Mouse (Mus musculus): ENCODE measurements around the gene Ptchd4.

Gene Ptchd4

DNA sequence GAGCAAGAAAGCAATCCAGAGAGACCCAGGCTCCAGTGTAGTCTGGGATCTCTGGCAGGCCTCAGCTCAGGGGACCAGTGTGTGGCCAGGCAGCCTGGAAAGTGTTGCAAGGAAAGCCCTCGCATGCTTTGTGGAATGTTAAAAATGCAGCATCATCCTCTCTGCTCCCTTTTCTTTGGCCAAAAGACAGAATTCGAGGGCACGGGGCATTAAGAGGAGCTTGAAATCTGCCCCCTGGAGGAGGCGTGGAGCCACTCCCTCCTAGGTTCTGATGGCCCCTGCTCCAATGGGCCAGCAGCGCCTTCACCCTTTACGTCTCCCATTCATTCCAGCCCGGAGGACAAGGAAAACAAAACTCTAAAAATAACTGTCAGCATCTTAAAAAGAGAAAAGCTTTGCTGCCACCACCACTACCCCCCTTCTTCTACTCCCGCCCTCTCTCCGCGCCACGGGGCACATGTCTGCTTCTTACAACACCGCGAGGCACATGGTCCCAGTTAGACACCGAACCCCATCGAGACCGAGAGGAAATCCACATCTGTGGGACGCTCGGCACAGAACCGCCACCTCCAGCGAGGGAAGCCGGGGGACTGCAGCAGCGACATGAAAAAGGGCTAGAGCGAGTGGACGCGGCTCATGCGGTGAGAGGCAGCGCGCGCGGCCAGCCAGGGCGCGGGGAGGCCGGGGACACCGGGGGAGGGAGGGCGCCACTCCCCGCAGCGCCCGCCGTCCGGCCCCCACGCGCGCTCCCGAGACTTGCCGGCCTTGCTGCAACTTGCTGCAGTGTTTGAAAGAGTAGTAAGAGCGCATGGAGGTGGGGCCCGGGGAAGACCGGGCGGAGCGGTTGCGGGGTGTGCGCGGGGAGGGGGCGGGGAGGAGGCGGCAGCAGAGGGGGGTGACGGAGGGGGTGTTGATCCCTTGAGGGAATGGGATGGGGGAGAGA lies at the start of gene Ptchd4:
Gene Ptchd4 (plus strand): TSS at position 279 of the 943 bp plus-strand sequence.
- peak; percentile 21 to 59 for DNase-seq (ENCODE audit: low spot score in 2 of 2)

DNA sequence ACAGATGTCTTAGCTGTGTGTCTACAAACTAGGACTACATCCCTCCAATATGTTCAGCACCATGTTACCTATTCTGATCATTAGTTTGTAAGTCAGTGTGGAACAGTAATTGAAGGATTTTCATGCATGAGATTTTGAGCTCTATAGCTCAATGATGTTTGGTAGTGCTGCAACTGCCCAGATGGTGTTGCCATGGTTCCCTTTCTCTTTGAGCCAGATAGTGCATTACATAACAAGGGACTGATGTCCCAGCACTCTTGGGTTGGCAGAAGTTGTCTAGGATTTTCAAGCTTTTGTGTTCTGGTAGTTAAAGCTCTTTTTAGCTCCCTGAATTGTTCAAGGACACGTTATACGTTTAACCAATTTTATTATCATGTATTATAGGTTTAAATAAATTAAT lies 38.9 kb upstream of the Ptchd4 start:
- DNase-seq (ENCODE audit: low spot score in 2 of 2) = no peak

DNA sequence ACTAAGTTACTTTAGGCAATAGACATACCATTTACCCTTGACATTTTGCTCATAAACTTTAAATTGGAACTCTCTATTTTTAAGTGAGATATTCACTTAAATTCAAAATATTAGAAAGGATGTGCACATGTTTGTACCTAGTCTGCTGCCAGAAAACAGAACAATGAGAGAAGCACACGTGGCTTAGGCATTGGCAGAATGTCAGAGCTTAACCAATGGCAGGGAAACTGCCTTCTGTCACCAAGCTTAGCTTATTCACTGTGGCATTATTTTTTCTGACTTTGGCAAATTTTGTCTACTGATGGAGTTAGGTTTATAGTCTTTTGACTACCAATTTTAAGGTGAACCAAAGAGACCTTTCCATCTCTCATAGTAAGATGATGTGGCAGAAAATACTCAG lies 31.4 kb upstream of the Ptchd4 start:
- DNase-seq (ENCODE audit: low spot score in 2 of 2) = no peak

DNA sequence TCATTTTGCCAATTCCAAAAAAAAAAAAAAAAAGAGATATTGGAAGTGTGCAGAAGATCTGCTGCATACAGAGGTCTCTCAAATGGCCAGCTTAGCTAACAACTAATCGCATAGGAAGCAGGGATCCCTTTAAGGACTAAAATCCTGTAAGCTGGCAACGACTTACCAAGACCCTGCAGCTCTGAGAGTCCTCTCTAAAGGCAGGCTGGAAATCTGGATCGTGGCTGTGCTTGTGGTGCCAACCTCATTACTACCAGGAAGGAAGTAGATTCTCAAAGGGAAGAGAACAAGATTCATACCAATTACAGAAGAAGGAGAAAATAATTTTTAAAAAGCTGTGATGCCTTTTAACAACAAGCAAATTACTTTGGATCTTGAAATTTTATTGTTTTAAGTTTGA lies 29.5 kb upstream of the Ptchd4 start:
- DNase-seq (ENCODE audit: low spot score in 2 of 2) = no peak

DNA sequence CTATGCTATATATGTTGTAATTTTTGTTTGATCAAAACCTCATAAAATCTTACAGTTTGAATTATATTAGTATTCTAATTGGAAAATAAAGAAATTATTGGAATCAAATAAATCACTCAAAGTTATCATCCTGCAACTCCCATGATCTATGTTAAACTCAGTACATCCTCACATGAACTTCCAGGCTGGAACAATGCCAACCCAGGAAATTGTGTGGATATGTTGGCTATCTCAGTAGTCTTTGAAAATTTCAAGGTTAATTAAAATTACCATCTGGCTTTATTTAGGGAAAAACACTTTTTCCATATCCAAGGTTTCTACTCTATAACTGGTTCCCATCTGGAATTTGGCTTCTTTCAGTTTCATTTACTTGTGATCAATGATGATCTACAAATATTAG lies 25.4 kb upstream of the Ptchd4 start:
- no peak for DNase-seq (ENCODE audit: low spot score in 2 of 2)

DNA sequence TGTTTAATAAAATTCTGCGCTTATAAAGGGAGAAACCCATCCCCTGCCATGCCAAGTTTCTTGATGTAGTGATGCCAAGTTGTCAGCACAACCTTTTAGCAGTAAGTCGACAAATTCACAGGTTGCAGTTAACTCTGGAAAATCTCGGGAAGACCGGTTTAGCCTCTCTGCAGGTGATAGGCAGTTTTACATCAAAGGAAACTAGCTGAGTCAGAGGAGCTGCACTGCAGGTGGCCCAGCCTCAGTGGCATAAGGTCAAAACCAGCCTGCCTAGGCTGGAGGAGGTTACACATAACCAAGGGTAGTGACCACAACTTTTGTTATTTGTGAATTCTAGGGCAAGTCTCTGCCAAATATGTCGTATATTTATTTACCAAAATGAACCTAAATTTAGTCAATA lies 24.0 kb upstream of the Ptchd4 start:
- no peak for DNase-seq (ENCODE audit: low spot score in 2 of 2)

DNA sequence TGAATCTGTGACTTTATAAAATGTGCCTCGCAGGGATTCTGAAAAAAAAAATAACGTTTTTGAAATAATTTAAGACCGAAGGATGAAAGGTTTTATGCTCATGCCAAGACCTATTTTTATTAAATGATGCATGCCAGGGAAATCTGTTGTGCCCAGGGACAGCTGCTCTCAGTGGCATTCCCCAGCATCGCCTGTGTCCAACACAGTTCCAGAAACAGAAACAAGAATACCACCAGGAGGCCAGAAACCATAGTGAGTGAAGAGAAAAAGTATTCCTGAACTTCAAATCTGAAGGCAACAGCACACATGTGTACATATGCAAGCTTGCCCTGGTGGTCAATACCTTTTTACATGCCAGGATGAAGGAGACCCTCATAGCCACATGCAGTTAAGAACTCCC lies 17.8 kb upstream of the Ptchd4 start:
- DNase-seq (ENCODE audit: low spot score in 2 of 2) = no peak

DNA sequence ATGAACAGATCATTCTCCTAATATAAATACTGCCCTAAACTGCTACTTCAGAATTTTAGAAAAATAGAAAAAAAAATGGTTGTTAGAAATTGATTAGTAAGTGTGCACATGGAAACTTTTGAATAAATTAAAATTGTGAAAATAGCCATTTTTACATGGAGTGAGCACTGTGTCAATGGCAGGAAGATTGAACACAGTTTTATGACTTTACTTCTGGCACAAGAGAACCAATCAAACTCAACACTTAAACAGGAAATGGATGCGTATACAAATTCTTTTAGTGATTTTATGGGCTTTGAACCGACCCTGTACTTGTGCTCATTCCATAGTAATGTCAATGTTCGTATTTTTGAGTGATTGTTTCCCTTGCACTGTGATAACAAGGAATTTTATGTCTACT lies 16.1 kb upstream of the Ptchd4 start:
- DNase-seq (ENCODE audit: low spot score in 2 of 2) = no peak

DNA sequence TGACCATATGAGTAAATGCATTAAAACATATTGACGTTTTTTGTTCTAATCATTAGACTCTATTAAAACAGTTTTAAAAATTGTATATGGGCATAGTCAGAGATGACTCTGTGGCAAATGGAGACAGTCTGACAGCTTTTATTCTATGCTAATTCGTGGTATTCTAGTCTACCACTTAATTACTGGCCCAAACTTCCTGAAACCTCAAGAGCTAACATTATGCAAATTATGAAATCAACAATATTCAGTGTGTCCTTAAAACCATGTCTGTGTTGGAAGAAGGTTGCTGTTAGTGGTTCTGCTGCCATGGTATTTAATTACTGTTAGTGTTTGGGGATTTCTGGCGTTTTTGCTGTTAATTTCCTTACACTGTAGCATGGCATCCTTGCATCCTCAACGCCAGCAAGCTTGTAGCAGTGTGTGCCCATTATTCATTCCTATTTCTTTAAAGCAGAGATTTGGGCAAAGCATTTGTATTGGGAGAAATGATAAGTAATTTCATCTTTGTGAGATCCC lies 12.6 kb upstream of the Ptchd4 start:
- DNase-seq (ENCODE audit: low spot score in 2 of 2) = no peak

DNA sequence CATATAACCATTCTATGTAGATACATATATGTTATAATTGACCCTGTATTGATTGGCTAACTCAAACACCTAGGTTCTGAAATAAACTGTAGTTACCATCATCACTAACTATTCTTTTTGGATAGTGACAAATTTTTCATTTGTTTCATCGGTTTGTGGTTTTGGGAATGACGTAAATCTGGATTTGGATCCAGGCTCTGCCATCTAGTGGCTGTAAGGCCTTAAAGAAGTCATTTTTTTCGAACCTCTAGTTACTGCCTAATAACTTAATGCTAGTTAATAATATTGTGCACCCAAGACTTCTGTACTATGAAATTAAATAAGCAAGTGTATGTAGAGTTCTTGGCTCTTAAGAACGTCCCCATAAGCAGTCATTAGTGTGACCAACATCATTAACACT lies 11.5 kb upstream of the Ptchd4 start:
- no peak for DNase-seq (ENCODE audit: low spot score in 2 of 2)

DNA sequence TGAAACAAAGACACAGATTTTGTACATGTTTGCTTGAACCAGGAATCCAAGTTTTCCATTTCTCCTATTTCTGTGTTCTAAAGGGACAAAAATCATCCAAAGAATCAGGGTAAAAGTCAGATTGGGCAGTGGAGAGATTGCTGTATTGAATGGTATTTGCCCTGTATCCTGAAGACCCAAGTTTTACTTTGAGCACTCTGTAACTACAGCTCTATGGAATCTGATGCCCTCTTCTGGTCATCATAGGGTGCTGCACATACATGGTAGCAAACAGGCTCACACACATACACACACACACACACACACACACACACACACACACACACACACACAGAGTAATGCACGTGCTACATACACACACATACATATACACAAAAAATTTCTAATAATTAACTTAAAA lies 8.7 kb upstream of the Ptchd4 start:
- DNase-seq (ENCODE audit: low spot score in 2 of 2) = no peak

DNA sequence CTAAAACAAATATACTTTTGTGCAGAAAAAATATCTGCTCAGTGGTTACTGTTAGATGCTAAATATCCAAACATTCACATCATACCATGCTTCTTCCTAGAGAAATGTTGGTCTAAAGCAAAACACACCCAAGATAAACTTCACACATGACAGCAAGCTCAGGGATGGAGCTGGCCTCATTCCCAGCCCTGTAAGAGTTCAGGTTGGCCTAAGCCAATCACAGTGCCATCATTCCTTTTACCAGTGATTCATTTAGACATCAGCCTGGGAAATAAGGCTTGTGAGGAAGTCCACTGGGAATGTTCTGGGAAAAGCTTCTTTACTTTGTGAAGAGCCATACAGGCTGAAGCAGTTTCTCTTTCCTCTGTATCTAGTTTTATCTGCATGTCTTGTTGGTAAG lies 5.6 kb upstream of the Ptchd4 start:
- no peak for DNase-seq (ENCODE audit: low spot score in 2 of 2)

DNA sequence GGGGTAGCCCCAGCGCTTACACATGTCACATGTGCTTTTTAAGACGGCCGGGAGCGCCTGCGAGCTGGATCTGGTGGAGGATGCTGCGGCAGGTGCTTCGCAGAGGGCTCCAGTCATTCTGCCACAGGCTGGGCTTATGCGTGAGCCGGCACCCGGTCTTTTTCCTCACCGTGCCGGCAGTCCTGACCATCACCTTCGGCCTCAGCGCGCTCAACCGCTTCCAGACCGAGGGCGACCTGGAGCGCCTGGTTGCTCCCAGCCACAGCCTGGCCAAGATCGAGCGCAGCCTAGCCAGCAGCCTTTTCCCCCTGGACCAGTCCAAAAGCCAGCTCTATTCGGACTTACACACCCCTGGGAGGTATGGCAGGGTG lies 850 bp downstream of the Ptchd4 start:
- no peak for DNase-seq (ENCODE audit: low spot score in 2 of 2)

DNA sequence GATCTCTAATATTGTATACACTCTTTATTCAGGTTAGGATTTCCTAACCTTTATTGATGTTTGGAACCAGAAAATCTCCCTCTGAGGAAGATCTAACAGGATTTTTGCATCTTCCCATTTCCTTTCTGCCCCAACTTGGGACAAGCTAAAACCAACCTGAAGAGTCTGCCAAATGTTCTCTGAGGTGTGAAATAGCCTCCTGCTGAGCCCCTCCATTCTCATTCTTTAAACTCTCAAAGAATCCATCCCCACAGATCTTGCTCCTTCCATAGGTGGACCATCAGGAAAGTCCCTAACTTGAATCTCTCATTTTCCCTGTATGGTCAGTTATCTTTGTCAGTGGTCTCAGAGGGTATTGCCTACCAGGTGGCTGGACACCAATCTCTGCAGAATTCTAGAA lies 20.0 kb downstream of the Ptchd4 start:
- no peak for DNase-seq (ENCODE audit: low spot score in 2 of 2)

DNA sequence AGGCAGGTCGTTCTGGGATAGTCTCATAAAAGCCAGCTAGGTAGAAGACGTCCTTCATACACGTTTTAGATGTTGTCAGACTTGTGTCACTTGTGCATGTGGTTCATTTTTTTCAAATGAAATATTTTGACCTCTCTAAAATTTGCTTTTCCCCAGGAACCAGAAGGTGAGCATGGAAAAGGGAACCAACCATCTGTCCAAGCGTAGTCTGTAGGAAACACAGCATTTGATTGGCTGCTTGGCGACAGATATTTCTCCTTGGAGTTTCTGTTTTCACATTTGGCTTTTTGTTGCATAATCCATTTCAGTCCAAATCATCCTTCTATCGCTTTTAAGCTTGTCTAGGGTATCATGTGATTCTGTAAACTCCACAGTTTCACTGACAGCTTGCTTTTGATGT lies 20.8 kb downstream of the Ptchd4 start:
- no peak for DNase-seq (ENCODE audit: low spot score in 2 of 2)

DNA sequence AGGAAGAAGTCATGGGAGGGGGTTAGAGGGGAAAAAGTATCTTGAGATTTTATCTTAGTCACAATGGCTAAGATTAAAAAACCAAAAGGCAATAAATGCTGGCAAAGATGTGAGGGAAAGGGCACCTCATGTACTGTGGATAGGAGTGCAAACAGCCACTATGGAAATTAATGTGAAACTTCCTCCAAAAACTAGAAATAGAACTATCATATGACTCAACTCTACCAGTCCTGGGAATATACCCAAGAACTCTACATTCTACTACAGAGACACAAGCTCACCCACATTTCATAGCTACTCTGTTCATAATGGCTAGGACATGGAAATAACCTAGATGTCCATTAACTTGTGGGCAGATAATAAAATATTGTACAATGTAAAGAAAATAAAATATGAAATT lies 30.3 kb downstream of the Ptchd4 start:
- no peak for DNase-seq (ENCODE audit: low spot score in 2 of 2)

DNA sequence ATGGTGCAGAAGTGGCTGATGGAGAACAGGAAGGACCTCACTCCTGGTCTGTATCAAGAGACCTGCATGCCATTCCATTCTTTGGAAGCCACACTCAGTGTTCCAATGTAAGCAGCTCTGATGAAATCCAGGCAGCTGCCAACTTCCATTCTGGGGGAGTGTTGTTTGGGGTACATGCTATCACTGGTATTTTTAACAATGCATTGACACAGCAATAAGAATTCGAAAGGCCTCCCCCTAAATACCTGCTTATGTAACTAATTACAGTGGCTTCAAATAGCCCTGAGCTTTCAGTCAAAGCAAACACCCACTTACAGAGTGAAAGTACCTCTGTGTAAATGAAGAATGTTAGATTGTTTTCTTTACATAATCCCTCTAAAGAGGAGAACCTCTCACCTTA lies 42.7 kb downstream of the Ptchd4 start:
- DNase-seq (ENCODE audit: low spot score in 2 of 2) = no peak

DNA sequence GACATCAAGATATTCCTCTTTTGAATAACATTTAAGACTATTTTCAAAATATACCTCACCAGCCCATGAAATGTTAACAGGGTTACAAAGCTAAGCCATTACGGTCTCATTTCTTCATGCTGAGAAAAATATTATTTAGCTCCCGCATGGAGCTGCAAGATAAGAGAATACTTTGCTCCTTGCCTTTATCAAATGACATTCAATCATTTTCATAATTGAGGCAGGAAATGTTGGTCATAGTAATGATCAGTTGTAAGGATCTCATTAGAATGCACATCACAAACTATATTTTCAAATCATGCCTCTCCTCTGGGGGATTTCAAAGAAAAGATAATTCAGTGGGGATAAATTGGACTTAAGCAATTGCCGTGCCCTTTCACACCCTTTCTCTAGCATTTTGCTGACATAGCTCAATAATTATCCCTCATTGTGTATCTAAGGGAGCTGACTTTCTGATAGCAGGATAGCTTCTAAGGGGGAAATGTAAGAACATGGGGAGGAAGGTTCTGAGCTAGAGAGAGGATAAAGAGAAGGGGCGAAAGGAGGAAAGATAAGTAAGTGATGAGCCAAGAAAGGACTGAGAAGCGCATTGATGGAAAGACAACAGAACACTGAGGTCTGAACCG lies 47.5 kb downstream of the Ptchd4 start:
- DNase-seq (ENCODE audit: low spot score in 2 of 2) = no peak

DNA sequence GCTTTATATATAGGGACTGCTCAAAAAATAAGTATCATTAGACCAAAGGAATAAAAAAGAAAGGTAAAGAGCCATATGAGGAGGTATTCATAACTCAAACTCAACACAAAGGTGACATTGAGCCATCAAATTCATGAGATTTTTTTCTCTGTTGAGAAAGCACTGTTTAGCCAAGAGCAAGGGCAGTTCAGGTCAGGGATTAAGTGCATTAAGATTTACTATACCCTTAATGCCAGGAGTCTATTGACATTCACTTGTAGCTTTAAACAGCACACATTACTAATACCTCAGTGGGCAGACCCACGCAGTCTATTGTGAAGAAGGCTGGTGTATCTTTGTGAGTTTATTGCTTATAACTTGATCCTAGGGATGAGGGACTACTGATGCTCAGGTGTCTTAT lies 49.0 kb downstream of the Ptchd4 start:
- no peak for DNase-seq (ENCODE audit: low spot score in 2 of 2)

DNA sequence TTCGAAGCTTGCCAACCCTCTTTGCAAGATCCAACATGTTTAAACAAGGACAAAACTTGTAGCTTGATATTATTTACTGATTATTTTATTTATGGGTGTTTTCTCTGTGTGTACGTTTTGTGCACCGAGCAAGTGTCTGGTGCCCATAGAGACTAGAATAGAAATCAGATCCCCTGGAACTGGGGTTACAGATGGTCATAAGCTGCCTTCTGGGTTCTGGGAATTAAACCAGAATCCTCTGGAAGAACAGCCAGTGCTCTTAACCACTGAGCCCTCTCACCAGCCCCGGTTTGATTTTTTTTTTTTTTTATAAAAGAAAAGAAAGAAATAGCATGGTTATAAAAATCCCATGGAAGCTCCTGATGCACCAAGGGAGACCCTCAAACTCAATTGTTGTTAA lies 59.1 kb downstream of the Ptchd4 start:
- no peak for DNase-seq (ENCODE audit: low spot score in 2 of 2)

DNA sequence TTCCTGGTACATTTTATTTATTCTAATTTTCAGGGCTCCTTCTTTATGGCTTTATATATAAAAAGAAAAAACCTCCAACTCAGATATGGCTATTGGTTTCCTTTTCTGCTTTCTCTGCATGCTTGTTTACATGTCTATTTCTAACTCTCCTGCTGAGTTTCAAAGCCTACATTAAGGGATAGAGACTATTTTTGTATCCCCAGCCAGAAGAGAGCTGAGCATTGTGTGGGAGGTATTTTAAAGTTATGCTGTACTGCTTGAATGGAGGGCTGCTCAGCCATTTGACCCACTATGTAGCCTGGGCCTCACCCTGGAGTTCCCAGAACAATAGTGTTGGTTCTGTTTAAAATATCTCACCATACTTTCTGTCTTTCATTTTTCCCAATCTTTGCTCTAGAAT lies 77.3 kb downstream of the Ptchd4 start:
- no peak for DNase-seq (ENCODE audit: low spot score in 2 of 2)

DNA sequence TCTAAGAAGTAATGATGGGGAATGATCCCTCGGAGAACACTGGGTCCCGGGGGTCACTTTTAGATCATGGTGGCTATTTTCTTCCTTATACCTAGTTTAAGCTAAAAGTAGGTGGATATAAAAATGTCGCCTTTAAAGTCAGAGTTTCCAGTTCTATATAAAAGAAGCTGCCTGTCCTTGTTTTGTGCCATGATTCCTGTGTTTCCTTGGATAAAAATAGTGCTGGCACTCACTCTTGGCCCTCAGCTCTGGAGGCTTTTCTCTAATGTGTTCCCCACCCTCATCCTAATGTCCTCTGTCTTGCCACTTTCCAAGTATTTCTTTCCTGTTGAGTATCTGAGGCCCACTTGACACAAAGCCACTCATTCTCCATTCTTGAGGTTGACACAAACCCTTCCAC lies 79.6 kb downstream of the Ptchd4 start:
- DNase-seq (ENCODE audit: low spot score in 2 of 2) = no peak

DNA sequence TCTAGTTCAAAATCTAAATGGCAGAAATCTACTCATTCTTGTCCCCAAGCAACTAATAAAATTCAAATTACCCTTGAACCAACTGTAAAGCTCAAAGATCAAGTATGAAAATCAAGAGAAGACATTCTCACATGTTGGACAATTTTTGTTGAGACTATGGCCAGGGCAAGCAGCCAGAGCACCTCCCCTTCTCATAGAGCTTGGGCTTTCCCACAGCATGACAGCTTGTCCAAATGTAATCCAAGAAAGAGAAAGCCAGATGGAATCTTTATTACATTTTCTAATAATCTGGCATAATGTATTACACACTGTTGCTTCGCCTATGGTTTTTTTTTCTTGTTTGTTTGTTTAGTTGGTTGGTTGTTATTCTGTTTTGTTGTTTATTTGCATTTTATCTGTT lies 102.7 kb downstream of the Ptchd4 start:
- no peak for DNase-seq (ENCODE audit: low spot score in 2 of 2)
